Mouse (Mus musculus) neural tube, embryonic 14.5 days (tissue): ENCODE results near the gene Enah. TPM values are rescaled to one million over a fixed set of nuclear protein-coding genes. Genes with fewer than 3 reads are reported as not detected.

Experiments used
- ATAC-seq: fragments of 200-750 bp; cut with Nextera tagmentation; 2 replicates; pipeline ENCODE4 v1.8.0; 2017; ENCODE audit warnings: low read depth, mild to moderate bottlenecking, moderate TSS enrichment, moderate library complexity
- H3K27ac ChIP-seq: fragments of 300-500 bp; sonication (generic); 2 replicates; pipeline ENCODE4 v1.5.1; 2014; ENCODE audit warnings: low read depth, mild to moderate bottlenecking, control low read depth, low read length, moderate library complexity, mixed read lengths
- H3K27me3 ChIP-seq: fragments of 300-500 bp; sonication (generic); 2 replicates; pipeline ENCODE4 v1.6.1; 2014; ENCODE audit warnings: low read length; ENCODE audit not compliant: control insufficient read depth, insufficient read depth
- H3K36me3 ChIP-seq: fragments of 300-500 bp; sonication (generic); 2 replicates; pipeline ENCODE4 v1.6.1; 2014; ENCODE audit warnings: low read length, mixed read lengths; ENCODE audit not compliant: control insufficient read depth, insufficient read depth
- H3K4me1 ChIP-seq: fragments of 300-500 bp; sonication (generic); 2 replicates; pipeline ENCODE4 v1.6.1; 2014; ENCODE audit warnings: low read length; ENCODE audit not compliant: control insufficient read depth, insufficient read depth
- H3K4me2 ChIP-seq: fragments of 300-500 bp; sonication (generic); 2 replicates; pipeline ENCODE4 v1.6.1; 2014; ENCODE audit warnings: mild to moderate bottlenecking, low read depth, low read length, control low read depth
- H3K4me3 ChIP-seq: fragments of 300-500 bp; sonication (generic); 2 replicates; pipeline ENCODE4 v1.5.1; 2014; ENCODE audit warnings: low read depth, low read length, control low read depth, mixed read lengths
- H3K9ac ChIP-seq: fragments of 300-500 bp; sonication (generic); replicated peaks from 2 replicates; pipeline ENCODE4 v1.6.1; 2014; ENCODE audit warnings: low read depth, mild to moderate bottlenecking, control low read depth, low read length, mixed read lengths
- H3K9me3 ChIP-seq: fragments of 300-500 bp; sonication (generic); 2 replicates; pipeline ENCODE4 v1.6.1; 2016; ENCODE audit warnings: low read length; ENCODE audit not compliant: control insufficient read depth
- WGBS: fragments of 180-500 bp; shearing (Covaris S2); extraction: QIAGEN DNeasy Blood & Tissue Kit; methylation state at CpG from one replicate; pipeline ENCODE4 v1.1.7; 2014; 5-methylcytosine and 5-hydroxymethylcytosine counted together
- polyA plus RNA-seq: library from polyadenylated mRNA; unstranded; fragments of >200 nt; fragmentation: Nextera tagmentation; extraction: Ambion mirVana; gene quantifications from 2 replicates; pipeline ENCODE4 v1.2.1, GENCODE M21; 2014

The Enah gene
- polyA plus RNA-seq, 1 experiment from 2014 or later: 51.7 TPM

DNA sequence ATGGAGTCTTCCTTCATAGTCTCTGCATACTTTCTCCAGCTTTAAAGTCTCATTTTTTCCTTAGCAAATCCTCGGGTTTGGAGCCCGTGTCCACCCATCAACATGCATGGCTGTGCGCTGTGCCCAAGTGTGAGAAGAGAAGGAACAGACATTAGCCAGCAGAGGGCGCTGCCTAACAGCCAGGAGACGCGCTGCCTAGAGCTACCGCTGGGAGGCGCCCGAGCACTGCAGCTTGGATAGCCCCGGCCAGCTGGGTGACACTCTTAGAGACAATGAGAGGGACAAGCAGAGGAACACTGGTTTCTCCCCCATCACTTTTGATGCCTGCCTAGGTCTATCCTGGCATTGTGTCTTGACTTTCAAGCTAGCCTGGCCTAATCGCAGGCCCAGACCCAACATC, 131.0 kb downstream of the Enah start:
- H3K27ac ChIP-seq: no peak overlapping the region
- no peak overlapping the region for H3K9ac ChIP-seq
- no peaks in the 10 kb centered on the region for H3K27me3 ChIP-seq
- no peak overlapping the region for H3K4me2 ChIP-seq
- no peaks in the 10 kb centered on the region for H3K36me3 ChIP-seq
- no peak overlapping the region for H3K4me3 ChIP-seq
- no peaks in the 10 kb centered on the region for H3K9me3 ChIP-seq
- H3K4me1 ChIP-seq: no peaks in the 10 kb centered on the region
- ATAC-seq: peak; percentile 83
- 6% methylated on average over 11 of the region's 11 CpGs for WGBS

DNA sequence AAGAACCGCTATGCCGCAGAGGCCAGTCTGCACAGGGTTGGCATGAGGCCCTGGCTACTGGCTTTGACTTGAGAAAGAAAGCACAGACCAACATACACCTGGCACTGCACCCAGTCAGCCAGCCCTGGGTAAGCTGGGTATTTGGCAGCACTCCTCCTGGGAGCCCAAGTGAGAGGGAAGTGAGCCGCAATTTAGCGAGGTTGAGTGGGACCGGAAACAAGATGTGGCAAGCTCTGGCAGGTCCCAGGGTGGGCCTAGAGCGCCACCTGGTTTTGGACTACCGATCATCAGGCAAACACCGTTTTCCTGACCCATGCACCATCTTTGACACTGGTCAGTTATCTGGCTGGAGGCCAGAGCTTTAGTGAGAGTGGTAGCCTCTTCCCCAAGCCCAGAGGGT, 138.3 kb downstream of the Enah start:
- H3K4me2 ChIP-seq: no peak overlapping the region
- WGBS: 31% methylated on average over 8 of the region's 8 CpGs
- H3K4me3 ChIP-seq: no peak overlapping the region
- no peaks in the 10 kb centered on the region for H3K4me1 ChIP-seq
- ATAC-seq: no peak
- no peaks in the 10 kb centered on the region for H3K27me3 ChIP-seq
- H3K27ac ChIP-seq: no peak overlapping the region
- H3K9me3 ChIP-seq: no peaks in the 10 kb centered on the region
- no peaks in the 10 kb centered on the region for H3K36me3 ChIP-seq
- no peak overlapping the region for H3K9ac ChIP-seq

DNA sequence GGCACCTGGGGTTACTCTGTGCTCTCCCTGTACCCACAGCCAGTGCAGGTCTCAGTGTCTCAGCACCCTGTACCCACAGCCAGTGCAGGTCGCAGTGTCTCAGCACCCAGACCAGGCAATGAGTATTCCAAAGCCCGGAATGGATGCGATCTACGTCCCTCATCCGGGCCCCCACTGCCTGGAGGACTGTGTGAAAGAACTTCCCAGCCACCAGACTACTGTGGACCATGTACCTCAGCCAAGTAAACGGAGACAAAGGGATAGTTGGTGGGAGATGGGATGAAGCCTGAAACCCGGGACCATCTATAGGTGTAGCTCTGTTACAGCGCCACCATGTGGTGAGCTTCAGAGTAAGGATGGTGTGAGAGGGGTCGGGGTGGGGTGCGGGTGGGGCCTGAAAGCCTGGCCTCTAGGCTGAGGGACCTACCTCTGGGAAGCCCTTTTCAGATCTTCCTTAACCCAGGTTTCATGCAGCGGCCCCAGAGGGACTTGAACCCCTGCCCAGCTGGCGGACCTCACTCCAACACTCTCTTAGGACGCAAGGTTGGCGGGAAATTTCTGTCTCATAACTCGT, 139.0 kb downstream of the Enah start:
- 62% methylated on average over 15 of the region's 15 CpGs for WGBS
- no peaks in the 10 kb centered on the region for H3K9me3 ChIP-seq
- H3K4me3 ChIP-seq: no peak overlapping the region
- no peaks in the 10 kb centered on the region for H3K36me3 ChIP-seq
- H3K27me3 ChIP-seq: no peaks in the 10 kb centered on the region
- no peak overlapping the region for H3K27ac ChIP-seq
- no peak overlapping the region for H3K9ac ChIP-seq
- no peak for ATAC-seq
- H3K4me1 ChIP-seq: no peaks in the 10 kb centered on the region
- no peak overlapping the region for H3K4me2 ChIP-seq

DNA sequence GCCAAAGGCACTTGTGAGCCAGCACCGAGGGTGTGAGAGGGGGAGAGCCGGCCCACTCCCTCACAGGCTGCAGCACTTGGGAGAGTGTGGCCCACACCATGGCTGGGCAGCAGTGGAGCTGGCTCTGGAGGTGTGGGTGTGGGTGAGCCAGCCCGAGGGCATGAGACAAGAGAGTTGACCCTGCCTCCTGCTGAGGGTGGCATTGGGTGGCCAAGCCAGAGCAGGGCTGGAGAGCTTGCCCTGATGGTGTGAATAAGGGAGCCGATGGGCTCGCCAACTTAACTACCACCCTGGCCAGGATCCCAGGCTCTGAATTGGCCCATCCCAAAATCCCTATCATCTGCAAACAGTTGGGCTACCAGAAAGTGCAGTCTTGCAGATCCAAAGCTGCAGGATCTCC, 141.4 kb downstream of the Enah start:
- no peaks in the 10 kb centered on the region for H3K9me3 ChIP-seq
- no peaks in the 10 kb centered on the region for H3K36me3 ChIP-seq
- no peak overlapping the region for H3K4me3 ChIP-seq
- H3K27ac ChIP-seq: no peak overlapping the region
- H3K4me1 ChIP-seq: no peaks in the 10 kb centered on the region
- WGBS: 76% methylated on average over 5 of the region's 5 CpGs
- H3K9ac ChIP-seq: no peak overlapping the region
- ATAC-seq: no peak
- no peak overlapping the region for H3K4me2 ChIP-seq
- H3K27me3 ChIP-seq: no peaks in the 10 kb centered on the region

DNA sequence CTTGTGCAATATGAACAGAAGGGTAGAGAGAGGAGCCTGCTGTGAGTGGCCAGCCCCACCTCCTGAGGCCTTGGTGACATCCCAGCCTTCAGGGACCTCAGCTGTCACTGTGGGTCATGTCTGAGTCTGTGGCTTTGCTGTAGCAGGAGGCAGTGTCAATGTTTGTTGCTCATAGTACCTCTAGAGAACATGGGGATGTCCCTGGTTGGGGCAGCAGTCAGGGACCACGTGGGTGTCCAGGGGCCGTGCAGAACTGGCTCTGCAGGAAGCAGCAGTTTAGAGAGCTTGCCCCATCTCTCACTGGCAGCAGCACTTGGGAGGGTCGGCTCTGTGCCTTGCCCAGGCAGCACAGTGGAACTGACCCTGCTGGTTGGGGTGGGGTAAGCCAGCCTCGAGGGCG, 142.7 kb downstream of the Enah start:
- WGBS: 54% methylated on average over 5 of the region's 5 CpGs
- no peak overlapping the region for H3K4me2 ChIP-seq
- no peaks in the 10 kb centered on the region for H3K9me3 ChIP-seq
- ATAC-seq: no peak
- H3K9ac ChIP-seq: no peak overlapping the region
- no peak overlapping the region for H3K27ac ChIP-seq
- H3K4me1 ChIP-seq: no peaks in the 10 kb centered on the region
- no peaks in the 10 kb centered on the region for H3K36me3 ChIP-seq
- H3K27me3 ChIP-seq: no peaks in the 10 kb centered on the region
- H3K4me3 ChIP-seq: no peak overlapping the region

DNA sequence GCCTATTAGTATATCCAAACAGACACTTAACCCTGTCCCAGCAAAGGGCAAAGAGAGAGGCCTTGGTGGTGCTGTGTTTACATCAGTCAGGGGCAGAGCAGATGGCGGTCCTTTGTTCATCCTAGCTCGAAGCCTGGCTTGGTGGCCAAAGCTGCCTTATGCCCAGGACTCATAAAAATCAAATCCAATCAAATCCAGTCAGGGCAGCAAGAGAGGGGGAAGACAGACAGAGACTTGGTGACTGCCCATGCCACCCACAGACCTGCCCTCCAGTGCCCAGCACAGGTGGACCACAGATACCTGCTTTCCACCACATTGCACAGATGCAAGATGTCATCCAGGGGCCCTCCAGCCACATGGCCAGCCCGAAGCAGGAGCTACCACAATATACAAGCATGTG, 143.1 kb downstream of the Enah start:
- ATAC-seq: no peak
- no peak overlapping the region for H3K27ac ChIP-seq
- no peaks in the 10 kb centered on the region for H3K9me3 ChIP-seq
- no peaks in the 10 kb centered on the region for H3K27me3 ChIP-seq
- H3K36me3 ChIP-seq: no peaks in the 10 kb centered on the region
- H3K9ac ChIP-seq: no peak overlapping the region
- no peak overlapping the region for H3K4me3 ChIP-seq
- WGBS: 71% methylated on average over 3 of the region's 3 CpGs
- H3K4me1 ChIP-seq: no peaks in the 10 kb centered on the region
- no peak overlapping the region for H3K4me2 ChIP-seq

DNA sequence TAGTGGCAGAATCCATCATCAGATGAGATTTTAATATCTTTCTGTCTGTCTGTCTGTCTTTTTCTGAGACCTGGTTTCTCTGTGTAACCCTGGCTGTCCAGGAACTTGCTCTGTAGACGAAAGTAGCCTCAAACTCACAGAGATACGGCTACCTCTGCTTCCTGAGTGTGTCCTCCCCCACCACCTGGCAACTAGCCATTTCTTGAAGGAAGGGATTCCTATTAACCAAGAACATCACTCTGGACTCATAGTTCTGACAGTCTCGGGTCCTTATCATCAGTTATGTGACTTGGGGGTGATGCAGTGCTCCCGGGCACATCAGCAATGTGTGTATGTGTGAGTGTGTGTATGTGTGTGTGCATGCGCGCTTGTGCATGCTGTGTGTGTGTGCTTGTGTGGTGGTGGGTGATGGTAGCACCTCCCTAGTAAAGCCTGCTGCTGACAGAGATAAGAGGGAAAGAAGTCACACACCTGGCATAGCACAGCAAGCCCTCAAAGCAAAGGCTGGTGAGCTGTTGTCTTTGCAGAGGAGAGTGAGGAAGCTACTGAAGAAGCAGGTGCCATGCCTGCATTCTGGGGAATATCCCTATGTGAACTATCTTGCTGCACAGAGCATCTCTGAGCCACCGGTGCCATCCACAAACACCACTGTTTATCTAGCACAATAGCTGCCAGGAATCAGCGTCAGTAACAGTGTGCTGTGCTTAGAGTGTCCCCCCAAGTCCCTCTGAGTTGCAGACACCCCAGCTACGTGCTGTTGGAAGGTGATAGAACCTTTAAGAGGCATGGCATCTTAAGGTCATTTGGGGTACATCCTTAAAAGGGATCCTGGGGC, 146.5 kb downstream of the Enah start:
- Histone ChIP-seq H3K4me2 (no peak overlapping the region), H3K4me1 (no peaks in the 10 kb centered on the region), H3K27me3 (no peaks in the 10 kb centered on the region), H3K9me3 (no peaks in the 10 kb centered on the region), H3K9ac (no peak overlapping the region), H3K4me3 (no peak overlapping the region), H3K27ac (no peak overlapping the region), H3K36me3 (no peaks in the 10 kb centered on the region)
- 88% methylated on average over 9 of the region's 9 CpGs for WGBS
- ATAC-seq: no peak

DNA sequence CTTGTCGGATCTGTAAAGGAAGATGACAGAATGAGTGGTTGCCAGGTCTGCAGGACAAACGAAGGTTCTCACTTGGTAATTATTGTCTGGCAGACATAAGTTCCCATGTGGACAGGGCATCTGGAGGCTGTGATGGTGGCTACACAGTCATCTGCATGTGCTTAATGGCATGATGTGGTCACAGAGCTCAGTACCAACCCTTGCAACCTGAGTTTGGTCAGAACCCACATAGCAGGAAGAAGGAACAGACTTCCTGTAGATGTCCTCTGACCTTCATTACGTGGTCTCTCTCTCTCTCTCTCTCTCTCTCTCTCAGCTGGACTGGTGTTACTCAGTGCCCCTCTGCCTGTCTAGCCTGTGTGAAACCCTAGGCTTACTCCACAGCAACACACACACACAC, 147.2 kb downstream of the Enah start:
- ATAC-seq: no peak
- WGBS: 86% methylated on average over 3 of the region's 3 CpGs
- H3K9me3 ChIP-seq: no peaks in the 10 kb centered on the region
- H3K36me3 ChIP-seq: no peaks in the 10 kb centered on the region
- H3K27me3 ChIP-seq: no peaks in the 10 kb centered on the region
- no peak overlapping the region for H3K27ac ChIP-seq
- H3K4me1 ChIP-seq: no peaks in the 10 kb centered on the region
- no peak overlapping the region for H3K4me2 ChIP-seq
- no peak overlapping the region for H3K9ac ChIP-seq
- H3K4me3 ChIP-seq: no peak overlapping the region

DNA sequence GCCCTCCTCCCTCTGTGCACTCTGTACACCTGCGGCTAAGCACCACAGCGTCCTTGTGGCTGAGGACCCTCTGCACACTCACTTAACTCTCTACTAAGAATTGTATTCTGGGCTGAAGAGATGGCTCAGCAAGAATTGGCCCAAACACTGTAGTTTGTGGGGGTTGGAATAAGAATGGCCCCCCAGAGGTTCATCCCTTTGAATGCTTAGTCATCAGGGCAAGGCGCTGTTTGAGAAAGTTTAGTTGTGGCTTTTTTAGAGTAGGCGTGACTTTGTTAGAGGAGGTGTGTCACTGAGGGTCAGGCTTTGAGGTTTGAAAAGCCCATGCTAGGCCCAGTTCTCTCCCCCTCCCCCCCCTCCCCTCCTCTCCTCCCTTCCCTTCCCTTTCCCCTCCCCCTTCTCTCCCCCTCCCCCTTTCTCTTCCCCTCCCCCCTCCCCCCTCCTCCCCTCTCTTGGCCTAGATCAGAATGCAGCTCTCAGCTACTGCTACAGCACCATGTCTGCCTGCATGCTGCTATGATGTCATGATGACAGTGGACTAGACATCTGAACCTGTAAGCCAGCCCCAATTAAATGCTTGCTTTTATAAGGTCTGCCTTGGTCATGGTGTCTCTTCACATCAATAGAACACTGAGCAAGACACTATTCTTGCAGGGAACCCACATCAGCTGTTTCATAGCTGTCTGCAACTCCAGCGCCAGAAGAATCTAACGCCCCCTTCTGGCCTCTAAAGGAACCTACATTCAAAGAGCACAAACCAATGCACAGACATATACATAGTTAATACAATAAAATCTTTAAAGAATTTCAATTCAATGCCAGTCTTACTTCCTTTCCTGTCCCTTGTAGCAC, 153.1 kb downstream of the Enah start:
- ATAC-seq: no peak
- H3K9me3 ChIP-seq: no peaks in the 10 kb centered on the region

More for the DNA sequence above, 153.1 kb downstream of the Enah start:
- Histone ChIP-seq H3K4me1 (peaks cover 4% of the 10 kb centered on the region; the same call in 1 of the 2 replicates), H3K4me3 (no peak overlapping the region), H3K27ac (no peak overlapping the region), H3K36me3 (no peaks in the 10 kb centered on the region), H3K27me3 (no peaks in the 10 kb centered on the region), H3K4me2 (no peak overlapping the region), H3K9ac (no peak overlapping the region)
- WGBS: 90% methylated on average over 6 of the region's 6 CpGs
